Mouse (Mus musculus): ENCODE results near the gene Ptpn4.

- TF ChIP-seq POLR2A (IDR thresholded peaks at IDR 0.05; ENCODE audit: borderline replicate concordance, low read depth, low read length), result no peak
- TF ChIP-seq CTCF (IDR thresholded peaks at IDR 0.05; ENCODE audit: low read depth, low read length), result no peak
Measured at GRCm38 (mm10) chr1:119626837-119627236, 210.6 kb downstream of the Ptpn4 start.
